Comparison of ENCODE assay signal across 19 mouse cellular contexts in the genomic region with DNA sequence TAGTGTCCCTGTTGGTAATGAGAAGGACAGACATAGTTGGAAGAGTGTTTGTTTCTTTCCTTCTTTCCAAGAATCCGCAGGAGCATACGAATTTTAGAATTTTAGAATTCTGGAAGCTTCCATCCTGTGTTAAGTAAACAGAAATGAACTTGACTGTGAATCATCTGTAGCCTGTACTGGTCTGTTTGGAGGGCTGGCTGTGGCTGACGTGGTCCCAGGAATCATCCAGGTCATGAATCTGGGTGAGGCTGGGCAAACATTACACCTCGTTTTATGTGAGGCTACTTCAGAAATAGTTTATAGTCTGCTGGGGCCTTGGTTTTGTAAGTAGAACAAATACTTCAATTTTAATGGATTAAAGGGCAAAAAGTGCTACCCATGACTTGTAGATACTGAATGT. TPM values are rescaled to one million over a fixed set of nuclear protein-coding genes. Genes with fewer than 3 reads are reported as not detected.
DNase-seq lines count a peak whose midpoint lies in the region; ATAC-seq and TF ChIP-seq lines count a peak whose summit lies in the region.
"Had no signal": no experiment of that assay in that cellular context is flagged by ENCODE, and none has a peak within 500 bp of the region (broad histone marks: within the 10 kb centered on the region; RNA-seq: fewer than 3 reads in every experiment).

No protein-coding gene starts in this region.

- H3K9me3 ChIP-seq in lung, embryonic 16.5 days (ENCODE audit: control insufficient read depth, low read length), result no peaks in the 10 kb centered on the region
- no peaks in the 10 kb centered on the region for H3K9me3 ChIP-seq in intestine, embryonic 15.5 days
- no peaks in the 10 kb centered on the region for H3K9me3 ChIP-seq in stomach, embryonic 14.5 days (ENCODE audit: control insufficient read depth, low read depth, low read length)
- H3K9me3 ChIP-seq: embryonic facial prominence, embryonic 12.5 days; forebrain, embryonic 12.5 days; heart, embryonic 12.5 days; hindbrain, embryonic 15.5 days had no signal

- WGBS in lung, embryonic 16.5 days, result 48% methylated on average over 4 of the region's 4 CpGs
- 47% methylated on average over 4 of the region's 4 CpGs for WGBS in lung, adult 2 months
- WGBS in intestine, embryonic 15.5 days, result 41% methylated on average over 4 of the region's 4 CpGs
- WGBS in stomach, embryonic 14.5 days, result 58% methylated on average over 4 of the region's 4 CpGs

- no peak for TF ChIP-seq POLR2A in lung, adult 2 months (IDR thresholded peaks at IDR 0.05; ENCODE audit: borderline replicate concordance, extremely low read depth, low read depth, low read length)

- ATAC-seq in lung, embryonic 16.5 days (ENCODE audit: low read depth), result 0 out of 2 replicates have a peak, but pooled peaks have one; percentile 29
- ATAC-seq in intestine, embryonic 15.5 days, result peak; percentile 81; the same call in 1 of the 2 replicates
- ATAC-seq in stomach, embryonic 14.5 days (ENCODE audit: insufficient number of reproducible peaks, insufficient read depth, low FRiP score, low read depth), result 0 out of 2 replicates have a peak, but pooled peaks have one; percentile 56
- ATAC-seq: forebrain, postnatal 0 days had no signal

- peaks cover 13% of the 10 kb centered on the region for H3K4me1 ChIP-seq in lung, embryonic 16.5 days (replicated peaks; ENCODE audit: control insufficient read depth, insufficient read depth, low read length)
- no peaks in the 10 kb centered on the region for H3K4me1 ChIP-seq in lung, adult 2 months (ENCODE audit: control insufficient read depth, insufficient read depth, low read length)
- H3K4me1 ChIP-seq in intestine, embryonic 15.5 days (replicated peaks), result 0 out of 2 replicates have a peak, but pooled peaks cover 2% of the 10 kb centered on the region
- no peaks in the 10 kb centered on the region for H3K4me1 ChIP-seq in stomach, embryonic 14.5 days (ENCODE audit: control insufficient read depth, insufficient read depth, low read length)
- H3K4me1 ChIP-seq: embryonic facial prominence, embryonic 12.5 days; forebrain, embryonic 12.5 days; hindbrain, embryonic 15.5 days had no signal

- no peaks in the 10 kb centered on the region for H3K27me3 ChIP-seq in lung, embryonic 16.5 days (ENCODE audit: control insufficient read depth, insufficient read depth, low read depth, low read length)
- no peaks in the 10 kb centered on the region for H3K27me3 ChIP-seq in intestine, embryonic 15.5 days (replicated peaks)
- H3K27me3 ChIP-seq in stomach, embryonic 14.5 days (ENCODE audit: control insufficient read depth, insufficient read depth, low read length), result no peaks in the 10 kb centered on the region
- H3K27me3 ChIP-seq: embryonic facial prominence, embryonic 12.5 days; forebrain, embryonic 12.5 days; heart, embryonic 12.5 days; hindbrain, embryonic 15.5 days had no signal

- no peaks in the 10 kb centered on the region for H3K36me3 ChIP-seq in lung, embryonic 16.5 days (ENCODE audit: control insufficient read depth, insufficient read depth, low read length)
- no peaks in the 10 kb centered on the region for H3K36me3 ChIP-seq in intestine, embryonic 15.5 days
- no peaks in the 10 kb centered on the region for H3K36me3 ChIP-seq in stomach, embryonic 14.5 days (ENCODE audit: control insufficient read depth, insufficient read depth, low read length)
- H3K36me3 ChIP-seq: embryonic facial prominence, embryonic 12.5 days; forebrain, embryonic 12.5 days; heart, embryonic 12.5 days; hindbrain, embryonic 15.5 days had no signal

- H3K4me3 ChIP-seq in lung, embryonic 16.5 days (ENCODE audit: low read length), result no peak overlapping the region
- H3K4me3 ChIP-seq in lung, adult 2 months (replicated peaks; ENCODE audit: extremely low read depth, low read depth, low read length), result no peak overlapping the region
- no peak overlapping the region for H3K4me3 ChIP-seq in intestine, embryonic 15.5 days (replicated peaks)
- no peak overlapping the region for H3K4me3 ChIP-seq in stomach, embryonic 14.5 days (ENCODE audit: low read depth, low read length)
- H3K4me3 ChIP-seq: embryonic facial prominence, embryonic 12.5 days; forebrain, embryonic 12.5 days; heart, embryonic 12.5 days; hindbrain, embryonic 15.5 days had no signal

- no peak for TF ChIP-seq CTCF in lung, adult 2 months (IDR thresholded peaks at IDR 0.05; ENCODE audit: insufficient read depth, low read length)

- peak; percentile 60 for DNase-seq in adrenal gland, adult 2 months
- no peak for DNase-seq in adrenal gland, postnatal 14 days
- no peak for DNase-seq in lung, adult 2 months
- DNase-seq in ovary, postnatal 10 days (ENCODE audit: low spot score), result no peak
- DNase-seq: adrenal gland, adult 8-10 months; cerebellum, adult 11 months; cerebellum, adult 8-10 months; cerebellum, postnatal 14 days; embryo, embryonic 11 days; forebrain, postnatal 0 days; gastrocnemius, postnatal 14 days had no signal

- no peak overlapping the region for H3K27ac ChIP-seq in lung, embryonic 16.5 days (ENCODE audit: low read length)
- H3K27ac ChIP-seq in intestine, embryonic 15.5 days, result no peak overlapping the region
- H3K27ac ChIP-seq in stomach, embryonic 14.5 days (ENCODE audit: low read length), result no peak overlapping the region
- H3K27ac ChIP-seq: embryonic facial prominence, embryonic 12.5 days; forebrain, embryonic 12.5 days; hindbrain, embryonic 15.5 days had no signal

- no peak overlapping the region for H3K4me2 ChIP-seq in lung, embryonic 16.5 days (ENCODE audit: low read depth, low read length)
- H3K4me2 ChIP-seq in intestine, embryonic 15.5 days (replicated peaks), result no peak overlapping the region
- H3K4me2 ChIP-seq in stomach, embryonic 14.5 days (replicated peaks; ENCODE audit: low read depth, low read length), result no peak overlapping the region
- H3K4me2 ChIP-seq: embryonic facial prominence, embryonic 12.5 days; forebrain, embryonic 12.5 days; heart, embryonic 12.5 days; hindbrain, embryonic 15.5 days had no signal

- H3K9ac ChIP-seq in lung, embryonic 16.5 days (ENCODE audit: low read length), result no peak overlapping the region
- no peak overlapping the region for H3K9ac ChIP-seq in intestine, embryonic 15.5 days
- H3K9ac ChIP-seq in stomach, embryonic 14.5 days (replicated peaks; ENCODE audit: low read depth, low read length), result no peak overlapping the region
- H3K9ac ChIP-seq: embryonic facial prominence, embryonic 12.5 days; forebrain, embryonic 12.5 days; forebrain, postnatal 0 days; heart, embryonic 12.5 days; hindbrain, embryonic 15.5 days had no signal

RNA-seq across cellular contexts. Expression of a gene that starts 18.0 kb away (rescaled TPM):
- 10 to 100 TPM; 29.5 to 42.5 TPM for total RNA-seq in adrenal gland, adult 2 months (2021)
- 11.2 and 16.2 TPM in 2 replicates for polyA plus RNA-seq in adrenal gland, adult 2 months (2012; rRNA removed)
- 35.5 and 35.9 TPM in 2 replicates for total RNA-seq in adrenal gland, postnatal 14 days (2021)
- 8.0 and 9.2 TPM in 2 replicates for polyA plus RNA-seq in lung, embryonic 16.5 days (2015; fragmentation: Nextera tagmentation; extraction: Ambion mirVana)
- 3.5 and 6.3 TPM in 2 replicates for polyA plus RNA-seq in lung, adult 2 months (2012; rRNA removed)
- 1.6 and 2.7 TPM in 2 replicates for polyA plus RNA-seq in intestine, embryonic 15.5 days (2015; fragmentation: Nextera tagmentation; extraction: Ambion mirVana)
- 5.7 and 6.2 TPM in 2 replicates for polyA plus RNA-seq in stomach, embryonic 14.5 days (2014; fragmentation: Nextera tagmentation; extraction: Ambion mirVana)
- total RNA-seq: MEL had no signal

Comparison
In these comparisons a context has a peak if more than half of its experiments do, and no peak if none do; other contexts are left out.
1. ATAC-seq: peak in every context shown above with its lines; median percentile 81 in intestine, embryonic 15.5 days; 56 in stomach, embryonic 14.5 days; 29 in lung, embryonic 16.5 days.